Mouse (Mus musculus) telencephalon, adult 2 months (tissue): Measurements from ENCODE around the gene Dlg2.

Source experiments
- DNase-seq: peaks from one replicate; pipeline ENCODE4 v3.0.0-alpha.2; 2011; ENCODE audit warnings: low read depth, low spot score

Gene Dlg2

DNA sequence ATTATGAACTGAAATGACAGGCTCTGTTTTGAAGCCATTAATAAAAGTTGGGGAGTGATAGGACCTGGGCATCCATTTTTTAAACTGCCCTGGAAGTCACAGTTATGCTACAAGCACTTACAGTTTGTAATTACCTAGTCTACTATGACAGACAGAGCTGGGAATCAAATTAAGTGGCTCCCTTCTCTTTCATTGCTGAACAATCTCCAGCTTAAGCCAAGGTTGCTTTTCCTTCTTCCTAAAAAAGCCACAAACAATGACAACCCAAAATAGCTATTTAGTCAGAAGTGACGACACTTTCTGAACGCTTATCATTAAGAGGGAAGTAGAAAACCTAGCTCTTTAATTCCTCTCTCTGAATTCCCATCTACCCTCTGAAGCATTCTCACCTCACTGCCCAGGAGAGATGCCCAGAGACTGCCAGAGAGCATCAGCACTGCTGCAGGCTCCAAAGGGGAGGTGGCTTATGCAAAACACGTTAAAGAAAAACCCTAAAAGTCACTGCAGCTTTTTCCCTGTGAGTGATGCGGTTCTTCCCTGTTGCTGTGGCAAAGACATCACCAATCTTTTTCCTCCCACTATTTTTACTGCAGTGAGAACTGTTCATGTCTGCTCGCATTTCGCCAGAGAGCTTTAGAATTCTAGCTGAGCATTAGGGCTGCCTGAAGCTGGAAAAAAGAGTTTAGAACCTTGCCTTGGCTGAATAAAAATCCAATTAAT is 612.9 kb downstream of the Dlg2 start:
- DNase-seq: peak; percentile 77

DNA sequence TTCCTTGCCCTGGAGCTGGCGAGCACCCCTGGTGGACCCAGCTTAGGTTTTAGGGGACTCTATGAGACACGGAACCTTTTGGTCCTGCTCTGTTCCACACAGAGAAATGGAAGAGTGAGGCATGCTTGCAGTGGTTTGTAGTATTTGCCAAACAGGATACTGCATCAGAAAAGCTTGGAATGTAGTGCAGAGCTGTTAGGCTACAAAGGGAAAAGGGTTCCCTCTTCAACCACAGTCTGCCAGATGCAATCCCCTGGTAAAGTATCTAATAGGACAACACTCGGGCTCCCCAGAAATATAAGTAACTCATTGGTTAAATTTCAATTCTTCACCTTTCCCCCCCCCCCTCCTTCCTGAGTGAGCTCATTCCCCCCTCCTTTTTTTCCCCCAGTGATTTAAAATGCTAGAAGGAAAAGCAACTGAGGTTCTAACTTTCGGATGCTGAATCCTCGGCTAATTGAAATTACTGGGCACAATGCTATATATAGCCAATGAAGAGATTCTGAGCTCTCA is 613.9 kb downstream of the Dlg2 start:
- peak; percentile 64 for DNase-seq

DNA sequence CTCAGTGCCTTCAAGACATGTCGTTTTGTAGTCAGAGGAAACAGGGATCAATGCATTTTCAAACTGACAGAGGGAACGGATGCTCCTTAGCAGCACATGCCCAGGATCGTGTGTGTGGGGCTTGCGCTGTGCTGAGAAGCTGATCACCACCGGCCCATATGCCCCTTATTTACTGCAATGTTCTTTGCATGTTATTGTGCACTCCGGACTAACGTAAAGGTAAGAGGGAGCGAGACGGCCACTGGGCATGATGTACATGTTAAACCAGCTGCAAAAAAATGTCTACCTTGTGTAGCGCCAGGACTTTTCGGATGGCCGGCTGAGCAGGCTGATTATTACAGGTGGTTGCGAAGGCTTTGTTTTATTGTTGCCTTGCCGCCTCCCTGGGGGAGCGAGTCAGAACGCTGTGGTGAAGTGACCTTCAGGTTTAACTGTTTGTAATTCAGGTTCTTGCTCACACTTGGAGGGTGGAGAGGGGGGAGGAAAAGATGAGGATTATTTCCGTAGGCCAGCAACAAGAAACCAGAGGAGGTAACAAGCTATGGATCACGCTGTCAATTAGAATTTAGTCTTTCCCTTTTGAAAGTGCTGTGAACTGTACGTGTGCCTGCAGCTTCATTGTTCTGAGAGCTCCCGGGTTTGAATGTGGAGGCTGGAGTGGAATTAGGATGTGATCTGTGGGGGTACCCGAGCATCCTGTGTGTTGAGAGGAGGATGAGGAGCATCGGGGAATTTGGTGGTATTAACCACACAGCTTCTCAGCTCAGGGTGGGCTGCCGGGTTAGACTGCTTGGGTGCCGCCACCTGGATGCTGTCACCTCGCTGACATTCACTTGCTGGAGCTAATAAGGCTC is 614.6 kb downstream of the Dlg2 start:
- DNase-seq: no peak

DNA sequence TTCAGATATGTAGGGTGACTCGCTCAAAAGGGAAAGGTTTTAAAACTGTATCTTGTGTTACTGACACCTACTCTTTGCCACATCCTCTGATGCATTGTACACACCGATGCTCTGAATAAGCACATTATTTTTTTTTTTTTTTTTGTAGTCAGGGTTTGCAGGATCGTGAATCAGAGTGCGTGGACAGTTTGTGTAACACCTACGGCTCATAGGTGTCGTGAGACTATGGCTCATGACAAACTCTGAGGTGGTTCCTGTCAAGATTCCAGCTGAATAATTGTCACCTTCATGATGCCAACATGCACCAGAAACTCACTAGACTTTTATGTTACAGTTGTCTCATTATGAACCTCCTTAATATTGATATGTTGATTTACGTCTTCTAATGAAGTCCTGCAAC is 620.0 kb downstream of the Dlg2 start:
- peak; percentile 47 for DNase-seq

DNA sequence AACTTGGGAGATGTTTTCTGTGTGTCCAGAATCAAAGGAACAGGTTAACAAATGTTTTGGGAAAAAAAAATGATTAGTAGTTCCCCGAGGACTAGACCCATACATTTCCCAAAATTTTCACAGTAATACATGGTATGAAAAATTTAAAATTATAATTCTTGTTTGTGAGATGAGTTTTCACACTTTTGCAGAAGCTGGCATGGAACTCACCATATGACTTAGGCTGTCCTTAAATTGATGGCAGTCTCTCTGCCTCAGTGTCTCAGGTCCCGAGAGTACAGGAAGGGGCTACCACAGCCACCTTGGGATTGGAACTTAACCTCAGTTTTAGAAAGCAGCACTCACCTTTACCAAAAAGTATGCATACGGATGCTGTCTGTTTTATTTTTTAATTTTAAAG is 622.0 kb downstream of the Dlg2 start:
- no peak for DNase-seq

DNA sequence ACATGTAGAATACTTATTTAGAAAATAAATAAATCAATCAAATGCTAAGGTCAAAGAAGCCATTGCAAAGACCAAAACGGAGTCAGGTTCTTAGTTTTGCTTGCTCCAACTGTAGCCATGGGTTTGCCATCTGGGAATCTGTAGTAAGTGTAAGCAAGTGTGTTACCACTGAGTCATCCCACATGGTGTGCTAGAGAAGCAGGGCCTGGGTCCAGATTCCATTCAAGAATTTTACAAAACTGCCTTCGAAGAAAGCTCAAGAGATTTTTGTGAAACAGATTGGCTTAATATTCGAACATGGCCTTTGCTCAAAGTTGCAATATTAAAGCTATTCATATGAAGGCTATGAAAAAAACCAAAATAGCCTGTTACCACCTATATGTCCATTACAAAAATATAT is 633.1 kb downstream of the Dlg2 start:
- DNase-seq: no peak

DNA sequence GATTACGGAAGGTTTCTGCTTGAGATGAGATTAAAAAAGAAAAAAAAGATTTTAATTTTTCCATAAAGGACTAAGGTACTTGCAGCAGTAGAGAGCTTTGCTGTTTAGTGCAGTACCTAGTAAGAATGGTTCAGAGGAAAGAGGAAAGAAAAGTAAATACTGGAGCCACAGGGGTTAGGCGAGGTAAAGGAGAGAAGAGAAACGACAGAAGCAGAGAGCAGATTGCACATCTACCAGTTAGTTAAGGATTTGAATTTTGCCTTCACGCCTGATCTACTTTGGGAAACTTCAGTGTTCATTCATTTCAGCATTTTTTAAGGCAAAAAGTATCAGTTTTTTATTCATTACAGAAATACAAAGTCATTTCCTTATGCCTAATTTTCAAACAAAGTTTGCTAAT is 655.7 kb downstream of the Dlg2 start:
- DNase-seq: peak; percentile 63

DNA sequence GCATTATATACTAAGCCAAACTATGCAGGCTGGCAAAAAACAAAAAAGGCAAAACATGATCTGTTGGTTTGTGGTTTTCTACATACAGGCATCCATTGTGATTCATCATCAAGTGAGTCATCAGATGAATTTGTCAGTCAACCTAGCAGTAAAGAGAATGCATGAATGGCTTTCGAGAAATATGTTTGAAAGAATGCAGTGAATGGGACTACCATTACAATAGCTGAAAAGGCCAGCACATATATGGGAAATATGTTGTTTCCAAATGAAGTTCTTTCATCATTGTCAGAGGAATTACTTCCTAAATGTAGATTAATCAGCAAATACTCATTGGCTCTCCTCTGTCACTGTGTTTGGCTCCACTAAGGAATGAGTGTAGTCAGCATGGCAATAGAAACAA is 677.6 kb downstream of the Dlg2 start:
- DNase-seq: no peak

DNA sequence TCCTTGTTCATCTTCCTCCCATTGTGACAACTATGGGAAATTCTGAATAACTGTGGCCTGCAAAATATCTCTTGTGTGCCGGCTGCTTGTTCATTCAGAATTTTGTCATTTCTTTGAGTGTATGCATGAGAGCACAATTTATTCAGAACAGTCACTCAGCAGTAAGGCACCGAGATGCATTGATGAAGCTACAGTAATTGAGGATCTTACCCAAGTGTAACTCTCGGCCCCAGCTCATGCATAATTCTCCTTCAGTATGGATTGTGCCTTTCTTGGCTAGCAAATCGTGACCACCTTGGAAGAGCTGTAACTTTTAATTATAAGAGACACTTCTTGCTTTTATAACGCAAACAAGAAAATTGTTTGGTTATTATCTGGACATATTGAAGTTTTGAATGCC is 682.7 kb downstream of the Dlg2 start:
- DNase-seq: no peak

DNA sequence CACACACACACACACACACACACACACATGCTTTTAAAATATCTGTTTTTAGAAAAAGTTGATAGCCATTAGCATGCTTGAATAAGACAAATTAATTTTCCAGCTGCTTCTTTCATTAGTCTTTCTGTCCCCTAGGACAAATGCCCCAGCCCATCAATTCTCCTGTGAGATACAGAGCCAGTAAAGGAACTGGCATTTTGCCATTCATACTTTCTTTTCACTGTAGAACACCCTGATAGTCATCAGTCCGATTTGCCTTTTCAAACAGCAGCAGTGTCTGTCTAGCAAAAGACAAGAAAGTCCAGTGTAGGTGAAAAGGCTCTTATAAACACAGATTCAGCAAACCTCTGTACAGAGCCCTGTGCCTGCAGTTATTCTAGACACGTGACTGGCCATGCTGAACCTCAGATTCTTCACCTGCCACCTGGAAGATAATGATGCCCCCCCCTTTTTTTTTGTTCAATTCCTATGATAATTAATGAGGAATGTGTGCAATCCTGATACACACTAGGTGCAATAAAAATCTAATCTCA is 685.2 kb downstream of the Dlg2 start:
- no peak for DNase-seq

DNA sequence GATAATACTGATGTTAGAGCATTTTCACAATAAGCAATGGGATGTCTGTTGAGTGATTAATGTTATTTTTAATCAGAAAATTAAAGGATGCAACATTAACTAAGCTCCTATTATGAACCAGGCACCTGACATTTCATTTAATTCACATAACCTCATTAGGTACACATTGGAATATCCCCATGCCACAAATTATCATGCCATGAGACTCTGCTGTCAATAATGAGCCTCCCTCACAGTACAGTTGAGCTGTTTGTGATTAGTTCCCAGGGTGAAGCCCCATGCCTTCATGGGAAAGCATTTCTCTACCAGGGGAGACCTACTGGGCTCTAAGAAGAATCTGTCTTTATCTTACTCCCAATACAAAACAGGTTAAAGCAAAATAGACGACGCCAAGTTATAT is 697.1 kb downstream of the Dlg2 start:
- DNase-seq: no peak

DNA sequence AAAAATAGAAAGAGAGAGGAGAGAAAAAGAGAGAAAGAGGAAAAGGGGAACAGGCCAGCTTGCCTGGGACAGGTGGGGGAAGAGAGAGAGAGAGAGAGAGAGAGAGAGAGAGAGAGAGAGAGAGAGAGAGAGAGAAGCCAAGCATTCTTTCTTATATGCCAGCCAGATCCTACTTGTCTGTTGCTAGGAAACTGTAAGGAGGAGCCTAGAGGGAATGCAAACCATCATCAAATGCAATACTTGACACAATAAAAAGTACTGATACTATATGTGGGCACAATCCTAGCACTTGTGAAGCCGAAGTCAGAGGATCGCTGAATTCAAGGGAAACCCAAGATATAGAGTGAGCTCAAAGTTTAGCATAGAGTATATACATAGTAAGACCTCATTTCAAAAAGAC is 711.7 kb downstream of the Dlg2 start:
- DNase-seq: no peak

DNA sequence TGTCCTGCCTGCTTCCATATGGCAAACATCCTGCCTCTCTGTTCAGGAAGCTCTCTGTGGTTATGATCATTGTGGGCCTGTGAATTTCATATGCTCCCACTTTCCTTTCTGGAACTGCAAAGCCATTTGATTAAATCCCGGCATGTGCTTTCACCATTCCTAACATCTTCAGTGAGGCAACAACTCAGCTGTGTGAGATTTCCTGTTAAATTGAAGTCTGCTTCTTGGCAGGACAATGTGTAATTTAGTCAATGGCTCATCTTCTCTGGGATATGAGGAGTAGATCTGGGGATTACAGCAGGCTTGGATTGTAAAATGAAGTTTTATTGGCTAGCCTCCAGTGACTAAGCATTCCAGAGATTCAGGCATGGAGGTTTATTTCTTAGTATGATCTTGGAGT is 722.9 kb downstream of the Dlg2 start:
- peak; percentile 74 for DNase-seq

DNA sequence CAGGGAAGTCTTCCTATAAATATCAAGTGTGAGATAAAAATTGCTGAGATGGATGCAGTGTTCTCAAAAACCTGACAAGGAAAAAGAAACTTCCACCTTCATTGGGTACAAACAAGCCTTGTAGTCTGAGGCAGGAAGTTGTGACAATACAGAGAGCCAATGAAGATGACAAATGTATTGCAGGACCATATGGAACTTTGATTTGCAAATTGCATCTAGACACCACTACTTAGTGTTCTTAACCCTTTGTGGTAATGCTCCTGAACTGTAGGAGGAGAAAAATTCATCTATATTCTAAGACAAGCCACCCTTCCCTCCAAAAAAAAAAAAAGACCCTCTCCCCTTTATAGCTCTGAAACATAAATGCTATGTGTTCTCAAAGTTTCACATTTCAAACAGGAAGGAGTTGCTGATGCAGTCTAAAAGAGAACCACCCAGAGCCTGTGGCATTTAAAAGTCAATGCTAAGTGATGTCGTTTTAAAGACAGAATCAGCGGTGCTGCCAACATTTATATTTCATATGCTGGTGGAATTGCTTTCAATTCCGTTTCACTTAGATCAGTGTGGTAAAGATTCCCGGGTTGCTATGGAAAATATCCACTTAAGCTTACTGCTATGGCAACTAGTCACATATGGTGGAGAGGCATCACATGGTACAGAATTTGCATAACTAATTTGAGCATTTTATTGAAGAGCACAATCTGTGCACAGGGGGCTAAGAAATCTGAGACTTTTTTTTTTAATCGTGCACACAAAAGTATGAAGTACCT is 731.8 kb downstream of the Dlg2 start:
- peak; percentile 92 for DNase-seq

DNA sequence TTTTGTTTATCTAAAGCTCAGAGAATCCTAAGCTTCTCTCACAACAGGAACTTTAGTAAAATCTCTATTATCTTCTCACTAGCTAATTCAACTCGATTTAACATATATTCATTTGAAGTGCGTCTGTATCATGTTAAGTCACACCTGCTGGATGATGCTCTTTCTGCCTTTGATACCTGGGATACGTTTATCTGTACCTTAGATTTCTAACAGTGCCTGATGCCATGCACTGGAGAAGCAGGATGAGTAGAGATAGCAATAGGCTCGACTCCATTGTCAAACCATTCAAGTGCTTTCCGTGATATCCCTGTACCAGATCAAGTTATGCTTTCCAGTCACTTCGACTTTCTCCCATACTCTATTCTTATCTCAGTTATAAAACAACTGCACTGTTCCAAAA is 732.5 kb downstream of the Dlg2 start:
- no peak for DNase-seq

DNA sequence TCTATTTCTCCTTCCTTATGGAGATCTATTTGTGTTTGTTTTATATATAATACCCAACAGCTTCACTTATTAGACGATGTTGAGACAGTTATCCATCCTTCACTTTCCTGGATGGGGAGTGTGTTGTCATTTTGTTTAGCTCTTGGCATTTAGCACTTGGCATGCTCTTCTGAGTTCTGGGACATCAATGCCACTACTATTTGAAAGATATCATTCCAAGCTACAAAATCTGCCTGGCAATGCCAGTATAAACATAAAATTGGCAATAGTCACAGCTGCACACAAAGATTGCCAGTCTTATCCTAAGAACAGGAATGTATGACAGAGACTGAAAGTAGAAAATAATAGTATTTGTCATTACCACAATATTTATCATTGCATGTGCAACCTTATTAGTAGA is 735.8 kb downstream of the Dlg2 start:
- DNase-seq: no peak

DNA sequence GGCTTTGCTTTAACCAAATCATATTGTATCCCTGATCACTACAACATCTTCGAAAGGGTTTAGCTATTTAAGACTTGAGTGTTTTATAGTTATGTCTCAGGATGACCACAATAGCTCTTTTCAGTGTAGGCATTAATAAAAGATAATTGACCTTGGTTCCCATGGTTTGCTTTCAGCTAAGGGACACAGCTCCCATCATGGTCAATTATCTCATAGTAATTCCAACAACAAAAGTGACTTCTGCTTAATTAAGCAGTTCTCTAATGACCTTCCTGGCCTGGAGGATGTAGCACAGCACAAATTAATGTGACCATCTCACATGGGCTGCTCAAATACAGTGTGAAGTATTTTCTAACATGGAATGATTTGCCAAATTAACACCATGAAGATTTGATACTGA is 738.4 kb downstream of the Dlg2 start:
- DNase-seq: no peak

DNA sequence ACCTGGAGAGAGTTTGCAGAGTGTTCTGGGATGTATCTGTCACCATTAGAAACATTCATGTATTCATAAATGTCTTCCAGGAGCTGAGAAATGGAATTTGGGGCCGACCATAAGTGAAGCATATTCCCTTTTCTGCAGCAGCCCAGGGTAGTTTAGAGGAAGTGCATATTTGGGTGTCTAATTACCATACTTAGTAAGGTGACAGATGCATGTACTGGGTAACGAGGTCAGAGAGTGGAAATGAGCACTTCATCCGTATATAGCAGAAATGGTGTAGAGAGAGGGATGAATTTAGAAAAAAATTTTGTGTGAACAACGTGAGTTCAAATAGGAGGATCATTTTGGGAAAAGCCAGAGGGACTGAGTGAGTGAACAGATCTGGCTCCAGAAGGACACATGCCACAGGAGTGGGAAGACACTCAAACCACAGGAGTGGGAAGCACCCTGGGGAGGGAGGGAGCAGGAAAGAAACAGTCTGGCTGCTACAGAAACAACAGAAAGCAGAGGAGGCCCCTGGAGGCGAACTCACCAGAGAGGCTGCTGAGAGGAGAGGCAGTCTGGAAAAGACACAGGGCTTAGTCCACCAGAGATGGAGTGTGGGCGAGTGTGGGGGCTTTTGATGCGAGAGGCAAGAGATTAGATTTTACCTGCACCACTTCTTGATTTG is 742.0 kb downstream of the Dlg2 start:
- DNase-seq: peak; percentile 80

DNA sequence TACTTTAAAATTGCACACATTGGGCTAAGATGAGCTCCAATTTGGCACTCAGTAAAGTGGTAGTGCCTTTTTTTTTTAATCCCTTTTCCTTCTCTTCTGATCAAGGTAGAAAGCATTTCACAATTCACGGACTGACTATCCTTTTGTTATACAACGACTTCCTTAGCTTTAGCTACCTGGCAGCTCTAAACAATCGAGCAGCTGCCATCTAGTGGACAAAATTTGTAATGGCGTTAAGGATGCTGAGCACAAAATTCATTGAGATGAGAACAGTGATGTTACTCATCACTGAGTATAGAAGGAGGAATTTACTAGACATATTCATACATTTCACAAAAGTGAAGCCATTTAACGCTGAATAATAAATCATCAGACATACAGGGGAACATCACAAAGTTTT is 750.0 kb downstream of the Dlg2 start:
- peak; percentile 74 for DNase-seq

DNA sequence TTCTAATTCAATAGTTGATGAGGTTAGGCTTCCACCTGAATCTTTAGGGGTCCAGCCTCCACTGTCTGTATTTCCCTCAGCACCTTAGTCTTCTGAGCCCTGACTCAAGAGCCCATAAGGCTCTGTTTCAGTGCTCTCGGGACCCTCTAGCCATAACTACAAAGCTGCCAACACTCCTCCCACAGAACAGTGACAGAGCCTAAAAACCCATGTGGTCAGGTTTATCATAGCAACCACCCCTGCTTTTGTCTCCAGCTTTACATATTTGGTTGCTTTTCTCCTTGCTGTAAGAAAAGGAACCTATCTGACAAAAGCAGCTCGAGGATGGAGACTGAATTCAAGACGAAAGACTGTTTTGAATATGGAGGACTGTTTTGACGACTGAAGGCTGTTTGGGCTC is 765.2 kb downstream of the Dlg2 start:
- DNase-seq: peak; percentile 80

DNA sequence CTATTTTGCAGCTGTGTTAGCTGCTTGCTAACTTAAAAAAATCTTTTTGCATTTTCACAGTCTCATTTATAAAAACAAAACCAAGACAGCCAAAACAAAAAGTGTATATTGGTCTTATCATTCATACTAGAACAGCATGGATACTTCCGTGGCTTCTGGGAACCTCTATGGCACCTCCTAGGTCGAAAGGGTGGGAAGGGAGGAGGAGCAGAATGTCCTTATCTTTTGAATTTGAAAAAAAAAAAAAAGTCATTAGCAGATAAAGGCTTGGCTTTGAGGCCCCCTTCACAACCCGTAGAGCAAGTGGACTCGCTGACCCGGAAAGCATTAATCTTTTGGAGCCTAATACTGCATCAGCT is 785.2 kb downstream of the Dlg2 start:
- DNase-seq: no peak
